Mouse (Mus musculus): ENCODE data around the gene Clec1a. TPM values are rescaled to one million over a fixed set of nuclear protein-coding genes. Genes with fewer than 3 reads are reported as not detected.
"Not testable (repeated sequence)": the region's sequence is repeated elsewhere in the genome, so short reads cannot be mapped to it uniquely, and the experiment has no call there.

Gene Clec1a
- 0.19 and 0.37 TPM in 2 replicates for polyA plus RNA-seq (2015; fragmentation: Nextera tagmentation; extraction: Ambion mirVana)

DNA sequence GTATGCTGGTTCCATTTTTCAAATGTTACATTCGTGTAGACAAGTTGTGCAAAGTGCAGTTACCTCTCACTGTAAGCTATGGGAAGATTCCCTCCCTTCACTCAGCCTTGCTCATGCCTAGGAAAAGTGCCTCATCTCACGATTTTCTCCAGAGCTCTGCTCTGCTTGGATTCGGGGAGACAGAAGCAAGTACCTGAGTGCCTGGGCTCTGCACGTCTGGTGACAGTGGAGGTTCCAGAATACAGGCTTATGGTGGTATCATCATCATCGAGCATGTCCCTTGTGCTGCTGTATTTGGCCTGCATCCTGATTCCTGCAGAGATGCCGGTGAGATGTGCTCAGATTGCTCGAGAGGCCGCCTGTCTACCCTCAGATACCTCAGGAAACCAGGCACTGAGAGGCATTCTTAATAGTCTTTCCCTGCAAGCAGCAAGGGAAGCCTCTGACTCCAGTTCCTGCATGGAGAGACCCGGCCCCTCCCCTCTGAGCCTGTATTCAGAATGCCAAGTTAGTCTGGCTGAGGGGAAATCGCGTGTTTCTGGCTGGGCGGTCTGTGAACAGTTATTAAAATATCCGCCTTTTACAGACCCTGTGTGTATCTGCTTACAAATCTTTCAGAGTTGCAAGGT, at the start of gene Clec1a:
TSS of gene Clec1a (minus strand) at position 590 of the 629 bp plus-strand sequence.
- 41% methylated on average over 13 of the region's 13 CpGs for WGBS (ENCODE audit: insufficient replicate concordance)
- Histone ChIP-seq H3K4me2 (no peak within 1 kb of the TSS), H3K36me3 (no peaks in the 10 kb centered on the region), H3K27me3 (no peaks in the 10 kb centered on the region), H3K9me3 (replicated peaks) (no peaks in the 10 kb centered on the region), H3K4me1 (replicated peaks) (no peaks in the 10 kb centered on the region), H3K9ac (no peak within 1 kb of the TSS), H3K27ac (no peak within 1 kb of the TSS), H3K4me3 (replicated peaks) (no peak within 1 kb of the TSS)
- ATAC-seq (ENCODE audit: low read depth) = no peak
- DNase-seq = no peak

DNA sequence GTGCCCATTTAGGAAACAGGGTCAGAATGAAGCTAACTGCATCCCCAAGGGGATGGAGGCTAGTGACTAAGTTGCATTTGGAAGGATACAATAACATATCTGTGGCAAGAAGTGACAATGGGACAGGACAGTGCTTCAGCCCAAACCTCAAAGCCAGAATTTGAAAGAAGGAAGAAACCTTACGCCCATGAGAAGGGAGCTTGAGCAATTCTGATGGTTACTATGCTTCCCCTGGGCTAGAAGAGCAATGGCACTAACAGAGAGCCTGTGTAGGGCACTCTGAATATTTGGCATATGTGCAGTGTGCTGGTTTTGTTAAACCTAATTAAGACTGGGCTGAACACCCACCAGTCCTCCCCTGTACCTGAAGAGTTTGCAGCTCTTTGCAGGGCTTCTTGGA, 47.7 kb upstream of the Clec1a start:
- H3K27ac ChIP-seq; H3K27me3 ChIP-seq; H3K9me3 ChIP-seq (replicated peaks); H3K4me1 ChIP-seq (replicated peaks); H3K4me3 ChIP-seq (replicated peaks); H3K36me3 ChIP-seq; H3K4me2 ChIP-seq; H3K9ac ChIP-seq; ATAC-seq (ENCODE audit: low read depth); DNase-seq: not testable (repeated sequence)
- WGBS (ENCODE audit: insufficient replicate concordance) = 68% methylated on average over 1 of the region's 1 CpGs

DNA sequence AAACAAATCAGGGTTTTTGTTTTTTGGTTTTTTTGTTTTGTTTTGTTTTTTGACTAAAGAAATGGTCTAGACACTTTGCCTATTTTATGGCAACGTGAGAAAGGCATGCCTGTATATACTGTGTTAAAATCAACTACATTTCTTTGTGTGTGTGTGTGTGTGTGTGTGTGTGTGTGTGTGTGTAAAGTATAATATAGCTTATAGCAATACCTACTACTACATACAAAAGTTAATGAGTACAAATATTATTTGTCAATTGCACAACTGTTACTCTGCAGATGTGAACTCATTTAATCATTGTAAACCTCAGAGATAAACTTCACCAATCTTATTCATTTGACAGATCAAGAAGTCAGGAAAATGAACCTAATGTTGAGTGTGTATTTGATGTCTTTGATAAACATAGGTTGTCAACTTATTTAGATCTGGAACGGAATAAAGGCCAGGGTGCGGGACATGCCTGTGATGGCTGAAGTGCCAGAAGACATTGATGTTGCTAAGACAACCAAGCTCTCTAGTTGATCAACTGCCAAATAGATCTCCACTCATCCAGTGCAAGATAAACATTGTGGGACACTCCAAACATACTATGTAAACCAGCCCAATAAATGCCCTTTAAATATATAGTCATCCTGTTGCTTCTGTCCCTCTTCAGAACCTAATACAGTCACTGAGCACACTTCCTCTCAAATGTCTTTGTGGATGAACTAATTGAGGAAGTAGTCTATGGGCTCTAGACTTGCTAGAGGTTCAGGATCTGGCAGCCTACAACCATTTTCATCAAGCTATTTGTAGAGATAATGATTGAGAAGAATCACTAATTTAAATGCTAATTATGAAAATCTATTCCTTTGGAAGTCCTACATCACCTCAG, 45.8 kb upstream of the Clec1a start:
- WGBS (ENCODE audit: insufficient replicate concordance) = 74% methylated on average over 3 of the region's 3 CpGs
- H3K27ac ChIP-seq = no peak overlapping the region
- H3K4me1 ChIP-seq (replicated peaks) = no peaks in the 10 kb centered on the region
- ATAC-seq (ENCODE audit: low read depth) (no peak), DNase-seq (no peak)
- no peak overlapping the region for H3K4me3 ChIP-seq (replicated peaks)
- no peak overlapping the region for H3K9ac ChIP-seq
- H3K27me3 ChIP-seq = no peaks in the 10 kb centered on the region
- H3K9me3 ChIP-seq (replicated peaks) = no peaks in the 10 kb centered on the region
- no peaks in the 10 kb centered on the region for H3K36me3 ChIP-seq
- H3K4me2 ChIP-seq = no peak overlapping the region

DNA sequence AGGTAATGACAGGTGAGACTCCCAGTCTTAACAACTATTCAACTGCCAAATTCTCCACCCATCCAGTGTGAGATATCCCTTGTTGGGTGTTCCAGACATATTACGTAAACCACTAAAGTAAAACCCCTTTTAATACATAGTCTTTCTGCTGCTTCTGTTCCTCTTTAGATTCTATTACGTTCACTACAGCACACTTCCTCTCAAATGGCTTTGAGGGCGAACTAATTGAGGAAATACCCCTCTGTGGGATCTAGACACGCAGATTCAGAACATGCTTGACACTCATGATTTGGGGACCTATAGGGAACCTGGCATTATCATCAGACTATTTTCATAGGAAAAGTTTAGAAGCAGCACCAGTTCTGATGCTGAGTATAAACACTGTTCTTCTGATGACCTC, 43.1 kb upstream of the Clec1a start:
- WGBS (ENCODE audit: insufficient replicate concordance) = 32% methylated on average over 4 of the region's 4 CpGs
- Histone ChIP-seq H3K27ac (no peak overlapping the region), H3K9me3 (replicated peaks) (no peaks in the 10 kb centered on the region), H3K4me2 (no peak overlapping the region), H3K4me3 (replicated peaks) (no peak overlapping the region), H3K9ac (no peak overlapping the region), H3K36me3 (no peaks in the 10 kb centered on the region), H3K27me3 (no peaks in the 10 kb centered on the region), H3K4me1 (replicated peaks) (no peaks in the 10 kb centered on the region)
- ATAC-seq (ENCODE audit: low read depth) (no peak), DNase-seq (no peak)

DNA sequence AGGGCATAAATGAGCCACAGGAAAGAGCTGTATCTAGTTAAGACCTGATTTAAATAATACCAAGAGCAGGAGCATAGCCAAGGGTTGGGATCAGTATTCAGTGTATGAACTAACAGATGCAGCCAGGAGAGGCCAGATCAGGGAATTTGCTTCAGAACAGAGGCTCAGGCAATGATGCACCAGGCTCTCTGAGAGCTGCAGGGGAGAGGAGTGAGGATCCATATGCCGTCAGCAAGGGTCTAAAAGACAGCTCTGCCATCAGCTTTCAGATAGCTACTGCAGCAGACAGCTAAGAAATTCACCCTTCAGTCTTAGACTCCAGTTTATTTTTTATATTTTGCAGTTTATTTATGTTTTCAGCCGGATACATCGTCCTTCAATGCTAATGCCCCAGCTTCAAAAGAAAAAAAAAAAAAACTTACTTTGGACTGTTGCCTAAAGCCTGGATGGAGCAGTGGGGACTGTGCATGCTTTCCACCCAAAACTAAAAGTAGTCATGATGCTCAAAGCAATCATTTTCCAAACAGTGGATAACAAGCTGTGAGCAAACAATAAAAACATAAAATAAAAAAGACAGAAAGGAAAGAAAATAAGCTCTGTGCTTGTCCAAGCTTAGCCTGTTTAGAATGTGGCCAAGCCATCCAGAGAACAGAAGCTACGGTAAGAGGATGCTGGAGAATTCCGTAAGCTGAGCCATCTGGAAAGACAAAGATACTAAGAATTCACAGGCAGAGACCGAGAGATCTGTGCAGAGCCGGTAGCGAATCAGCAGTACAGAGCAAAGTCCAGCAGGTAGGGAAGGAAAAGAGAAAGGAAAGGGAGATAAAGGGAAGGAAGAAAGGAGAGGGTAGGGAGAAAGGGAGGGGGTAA, 28.5 kb upstream of the Clec1a start:
- Histone ChIP-seq H3K27ac (no peak overlapping the region), H3K4me2 (no peak overlapping the region), H3K9me3 (replicated peaks) (no peaks in the 10 kb centered on the region), H3K9ac (no peak overlapping the region), H3K27me3 (no peaks in the 10 kb centered on the region), H3K4me3 (replicated peaks) (no peak overlapping the region), H3K36me3 (no peaks in the 10 kb centered on the region), H3K4me1 (replicated peaks) (no peaks in the 10 kb centered on the region)
- 64% methylated on average over 8 of the region's 8 CpGs for WGBS (ENCODE audit: insufficient replicate concordance)
- no peak for ATAC-seq (ENCODE audit: low read depth)
- no peak for DNase-seq

DNA sequence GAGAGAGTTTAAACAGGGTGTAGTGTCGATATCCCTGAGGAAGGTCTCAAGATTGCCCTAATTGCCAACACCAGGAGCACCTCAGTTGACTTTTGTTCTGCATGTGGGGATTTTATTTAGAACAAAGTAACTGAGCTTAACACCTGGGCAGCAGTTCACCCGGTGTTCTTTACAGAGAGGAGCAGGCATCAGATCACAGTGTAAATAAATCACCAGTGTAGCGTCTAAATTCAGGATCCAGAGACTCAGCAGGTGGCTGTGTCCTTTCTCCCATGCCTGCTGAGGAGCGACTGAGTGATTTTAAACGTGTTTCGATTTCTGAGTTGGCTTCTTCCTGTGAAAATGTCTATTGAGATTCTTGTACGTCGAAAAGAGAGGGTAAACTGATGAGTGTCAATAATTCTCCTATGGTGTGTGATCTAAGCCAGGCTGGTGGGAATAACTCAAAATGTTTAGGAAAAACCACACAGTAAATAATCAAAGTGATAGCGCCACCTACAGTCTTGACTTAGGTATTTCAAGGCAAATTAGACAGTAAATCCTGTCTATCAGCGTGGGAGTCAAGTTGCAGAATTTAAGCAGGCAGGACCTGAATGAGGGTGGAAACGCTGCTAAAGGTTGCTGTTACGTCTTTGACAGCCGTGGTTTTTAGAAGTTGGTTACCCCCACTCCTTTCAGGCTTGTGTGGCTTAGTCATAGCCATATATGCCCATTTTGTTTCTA, 24.8 kb upstream of the Clec1a start:
- H3K36me3 ChIP-seq = no peaks in the 10 kb centered on the region
- 24% methylated on average over 13 of the region's 13 CpGs for WGBS (ENCODE audit: insufficient replicate concordance)
- no peak overlapping the region for H3K4me3 ChIP-seq (replicated peaks)
- H3K27ac ChIP-seq = no peak overlapping the region
- H3K27me3 ChIP-seq = no peaks in the 10 kb centered on the region
- ATAC-seq (ENCODE audit: low read depth) (no peak), DNase-seq (no peak)
- H3K9ac ChIP-seq = no peak overlapping the region
- no peak overlapping the region for H3K4me2 ChIP-seq
- no peaks in the 10 kb centered on the region for H3K4me1 ChIP-seq (replicated peaks)
- no peaks in the 10 kb centered on the region for H3K9me3 ChIP-seq (replicated peaks)

DNA sequence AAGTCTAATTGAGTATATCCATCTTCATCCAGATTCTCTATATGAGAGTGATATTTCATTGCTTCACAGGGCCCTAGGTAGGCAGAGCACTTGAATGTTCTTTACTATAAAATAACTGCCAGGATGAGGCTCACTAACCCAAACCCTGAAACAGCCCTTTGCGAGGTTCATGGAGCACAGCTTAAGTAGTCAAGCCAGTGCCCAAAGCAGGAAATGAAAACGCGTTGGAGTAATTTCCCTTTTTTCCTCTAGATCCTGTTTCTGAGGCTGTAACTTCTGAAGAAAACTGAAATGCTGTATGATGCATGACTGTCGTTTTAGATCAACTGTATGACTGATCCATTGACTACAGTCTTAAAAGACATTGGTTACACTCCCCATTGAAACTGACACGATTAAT, 20.8 kb upstream of the Clec1a start:
- ATAC-seq (ENCODE audit: low read depth) (no peak), DNase-seq (no peak)
- no peak overlapping the region for H3K27ac ChIP-seq
- H3K4me3 ChIP-seq (replicated peaks) = no peak overlapping the region
- WGBS (ENCODE audit: insufficient replicate concordance) = 36% methylated on average over 5 of the region's 5 CpGs
- no peaks in the 10 kb centered on the region for H3K27me3 ChIP-seq
- no peaks in the 10 kb centered on the region for H3K9me3 ChIP-seq (replicated peaks)
- H3K9ac ChIP-seq = no peak overlapping the region
- H3K4me2 ChIP-seq = no peak overlapping the region
- H3K4me1 ChIP-seq (replicated peaks) = no peaks in the 10 kb centered on the region
- H3K36me3 ChIP-seq = no peaks in the 10 kb centered on the region

DNA sequence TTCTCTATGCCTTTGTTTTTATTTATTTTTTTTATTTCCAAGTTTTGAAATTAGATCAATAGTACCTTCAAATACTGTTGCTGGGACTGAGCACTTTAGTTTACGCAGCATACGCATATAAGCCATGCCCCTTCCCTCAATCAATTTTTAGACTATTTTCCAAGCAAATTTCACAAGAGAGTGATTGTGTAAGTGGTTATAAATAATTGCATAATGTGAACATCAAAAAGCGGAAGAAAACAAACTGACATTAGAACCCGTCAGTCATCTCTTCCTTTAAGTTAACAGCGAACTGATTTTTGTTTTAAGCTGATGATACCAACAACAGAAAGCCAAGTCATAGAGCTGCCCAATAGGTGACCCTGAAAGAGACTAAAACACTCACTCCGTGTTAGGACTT, 19.6 kb upstream of the Clec1a start:
- WGBS (ENCODE audit: insufficient replicate concordance) = 64% methylated on average over 6 of the region's 6 CpGs
- Histone ChIP-seq H3K4me1 (replicated peaks) (no peaks in the 10 kb centered on the region), H3K9ac (no peak overlapping the region), H3K9me3 (replicated peaks) (no peaks in the 10 kb centered on the region), H3K36me3 (no peaks in the 10 kb centered on the region), H3K4me2 (no peak overlapping the region), H3K4me3 (replicated peaks) (no peak overlapping the region), H3K27me3 (no peaks in the 10 kb centered on the region), H3K27ac (no peak overlapping the region)
- DNase-seq (no peak), ATAC-seq (ENCODE audit: low read depth) (no peak)

DNA sequence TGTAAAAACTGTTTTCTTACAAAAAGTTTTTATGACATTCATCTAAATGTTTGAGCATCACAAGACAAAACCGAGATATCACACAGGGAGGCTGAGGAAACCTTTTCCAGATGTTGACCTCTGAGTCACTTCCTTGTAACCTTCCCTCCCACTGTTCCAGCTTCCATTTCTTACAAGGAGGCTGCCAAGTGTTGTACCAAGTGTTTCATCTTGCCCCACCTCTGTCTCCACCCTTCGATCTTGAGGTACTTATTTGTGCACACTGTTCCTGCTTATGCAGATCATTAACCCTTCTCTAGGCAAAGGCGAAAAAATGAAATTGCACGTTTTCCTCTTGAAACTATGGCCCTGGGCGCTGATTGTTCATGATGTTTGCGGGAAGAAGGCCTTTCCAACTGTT, 2.1 kb downstream of the Clec1a start:
- Histone ChIP-seq H3K4me2 (no peak overlapping the region), H3K4me1 (replicated peaks) (no peaks in the 10 kb centered on the region), H3K4me3 (replicated peaks) (no peak overlapping the region), H3K27me3 (no peaks in the 10 kb centered on the region), H3K36me3 (no peaks in the 10 kb centered on the region), H3K9me3 (replicated peaks) (no peaks in the 10 kb centered on the region), H3K27ac (no peak overlapping the region), H3K9ac (no peak overlapping the region)
- ATAC-seq (ENCODE audit: low read depth) (no peak), DNase-seq (no peak)
- 59% methylated on average over 6 of the region's 6 CpGs for WGBS (ENCODE audit: insufficient replicate concordance)

DNA sequence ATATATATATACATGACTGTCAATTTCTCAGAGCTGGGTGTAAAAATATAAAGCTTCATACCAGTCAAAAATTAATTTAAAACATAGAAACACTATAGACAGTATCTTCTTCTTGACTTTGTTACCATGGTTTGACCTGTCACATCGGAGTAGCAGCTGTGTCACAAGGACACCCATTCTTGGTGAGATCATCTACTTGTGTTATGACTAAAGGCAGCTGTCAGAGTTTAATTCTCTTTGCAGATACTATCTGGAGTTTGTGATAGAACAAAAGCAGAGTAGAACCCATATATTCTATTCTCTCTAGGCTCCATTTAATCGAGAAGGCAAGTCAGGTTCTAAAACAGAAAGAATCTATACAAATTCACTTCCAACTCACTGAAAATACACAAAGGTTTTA, 13.8 kb downstream of the Clec1a start:
- ATAC-seq (ENCODE audit: low read depth) (no peak), DNase-seq (no peak)
- H3K27me3 ChIP-seq = no peaks in the 10 kb centered on the region
- H3K9me3 ChIP-seq (replicated peaks) = no peaks in the 10 kb centered on the region
- H3K4me1 ChIP-seq (replicated peaks) = no peaks in the 10 kb centered on the region
- no peak overlapping the region for H3K27ac ChIP-seq
- H3K4me2 ChIP-seq = no peak overlapping the region
- 67% methylated on average over 2 of the region's 2 CpGs for WGBS (ENCODE audit: insufficient replicate concordance)
- no peaks in the 10 kb centered on the region for H3K36me3 ChIP-seq
- H3K4me3 ChIP-seq (replicated peaks) = no peak overlapping the region
- H3K9ac ChIP-seq = no peak overlapping the region

DNA sequence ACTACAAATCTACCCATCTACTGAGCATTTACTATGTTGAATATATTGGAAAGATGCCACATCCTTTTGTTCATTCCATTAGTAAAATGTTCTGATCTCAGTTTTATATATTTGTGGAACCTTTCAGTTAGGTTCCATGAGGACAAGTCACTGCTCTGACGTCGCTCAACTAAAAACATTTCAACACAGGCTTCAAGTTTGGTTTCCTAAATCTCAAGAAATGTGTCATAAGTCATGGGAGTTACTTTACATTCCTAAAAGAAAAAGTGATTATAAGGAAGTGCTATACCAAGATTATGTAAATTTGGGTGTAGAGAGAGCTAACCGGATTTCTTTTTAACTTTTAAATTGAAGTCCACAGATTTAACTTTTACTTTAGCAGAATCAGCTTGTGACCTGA, 15.8 kb downstream of the Clec1a start:
- Histone ChIP-seq H3K27ac (no peak overlapping the region), H3K4me3 (replicated peaks) (no peak overlapping the region), H3K9ac (no peak overlapping the region), H3K27me3 (no peaks in the 10 kb centered on the region), H3K4me1 (replicated peaks) (no peaks in the 10 kb centered on the region), H3K9me3 (replicated peaks) (no peaks in the 10 kb centered on the region), H3K36me3 (no peaks in the 10 kb centered on the region), H3K4me2 (no peak overlapping the region)
- no peak for ATAC-seq (ENCODE audit: low read depth)
- DNase-seq = no peak
- WGBS (ENCODE audit: insufficient replicate concordance) = 63% methylated on average over 3 of the region's 3 CpGs

All from liver, embryonic 13.5 days (tissue).